Mouse (Mus musculus) liver, embryonic 14.5 days (tissue): ENCODE results near the gene Rbm45. TPM values are rescaled to one million over a fixed set of nuclear protein-coding genes. Genes with fewer than 3 reads are reported as not detected.

Experiments used
- ATAC-seq: fragments of 200-750 bp; cut with Nextera tagmentation; 2 replicates; pipeline ENCODE4 v1.8.0; 2017; ENCODE audit warnings: moderate number of reproducible peaks, mild to moderate bottlenecking, moderate library complexity; ENCODE audit not compliant: insufficient read depth
- DNase-seq, 3 experiments: peaks; one replicate each; pipeline ENCODE4 v3.0.0-alpha.2; 2012 to 2013; ENCODE audit warnings: low read depth in 3 of 3, low spot score in 3 of 3
- H3K27ac ChIP-seq: fragments of 300-500 bp; sonication (generic); 2 replicates; pipeline ENCODE4 v1.5.1; 2014; ENCODE audit warnings: moderate library complexity, mild to moderate bottlenecking, control low read depth, inconsistent platforms
- H3K27me3 ChIP-seq: fragments of 300-500 bp; sonication (generic); 2 replicates; pipeline ENCODE4 v1.6.1; 2014; ENCODE audit warnings: mild to moderate bottlenecking, low read length, moderate library complexity; ENCODE audit not compliant: control insufficient read depth, insufficient read depth
- H3K36me3 ChIP-seq: fragments of 300-500 bp; sonication (generic); replicated peaks from 2 replicates; pipeline ENCODE4 v1.6.1; 2014; ENCODE audit warnings: low read depth; ENCODE audit not compliant: control insufficient read depth, insufficient read depth
- H3K4me1 ChIP-seq, 2 experiments: fragments of 200-500 bp in 1 of 2; fragments of 300-500 bp in 1 of 2; sonication (generic) in 1 of 2; replicated peaks; 2 replicates each; pipeline ENCODE4 v1.6.1; 2012 to 2014; ENCODE audit warnings: antibody characterized with exemption in 1 of 2, inconsistent platforms in 1 of 2, low read length in 1 of 2; ENCODE audit not compliant: control insufficient read depth in 2 of 2, insufficient read depth in 2 of 2
- H3K4me2 ChIP-seq: fragments of 300-500 bp; sonication (generic); 2 replicates; pipeline ENCODE4 v1.6.1; 2014; ENCODE audit warnings: low read depth, mild to moderate bottlenecking, control low read depth, moderate library complexity
- H3K4me3 ChIP-seq, 2 experiments: fragments of 200-500 bp in 1 of 2; fragments of 300-500 bp in 1 of 2; sonication (generic) in 1 of 2; 2 replicates each; pipeline ENCODE4 v1.5.1; 2012 to 2014; ENCODE audit warnings: low read depth in 2 of 2, low read length in 2 of 2, mild to moderate bottlenecking in 2 of 2, control low read depth in 1 of 2, inconsistent platforms in 1 of 2, moderate library complexity in 1 of 2; ENCODE audit not compliant: insufficient read depth in 1 of 2
- H3K9ac ChIP-seq: fragments of 300-500 bp; sonication (generic); replicated peaks from 2 replicates; pipeline ENCODE4 v1.6.1; 2014; ENCODE audit warnings: mild to moderate bottlenecking, control low read depth, moderate library complexity
- H3K9me3 ChIP-seq: fragments of 300-500 bp; sonication (generic); 2 replicates; pipeline ENCODE4 v1.6.1; 2016; ENCODE audit warnings: low read length, mixed read lengths; ENCODE audit not compliant: control insufficient read depth
- CTCF ChIP-seq: IDR thresholded peaks from 2 replicates; pipeline ENCODE4 v1.5.1; 2016; ENCODE audit warnings: antibody characterized with exemption, low read depth, control low read depth
- EP300 ChIP-seq: IDR thresholded peaks from 2 replicates; pipeline ENCODE4 v1.6.1; 2016; ENCODE audit warnings: antibody characterized with exemption, low read depth
- WGBS: fragments of 180-500 bp; shearing (Covaris S2); extraction: QIAGEN DNeasy Blood & Tissue Kit; methylation state at CpG from one replicate; pipeline ENCODE4 v1.1.7; 2014; ENCODE audit not compliant: insufficient replicate concordance; 5-methylcytosine and 5-hydroxymethylcytosine counted together
- polyA plus RNA-seq, 2 experiments: library from polyadenylated mRNA; depleted of rRNA in 1 of 2; stranded (reverse) in 1 of 2; unstranded in 1 of 2; fragments of >200 nt; fragmentation: Nextera tagmentation in 1 of 2; extraction: Ambion mirVana in 1 of 2; gene quantifications; 2 replicates each; pipeline versions ENCODE4 v1.2.1 to v1.2.3; 2012 to 2014

Gene Rbm45
- polyA plus RNA-seq (2012; rRNA removed) (5.8 and 8.5 TPM in 2 replicates), polyA plus RNA-seq (2014; fragmentation: Nextera tagmentation; extraction: Ambion mirVana) (5.7 and 6.2 TPM in 2 replicates)

DNA sequence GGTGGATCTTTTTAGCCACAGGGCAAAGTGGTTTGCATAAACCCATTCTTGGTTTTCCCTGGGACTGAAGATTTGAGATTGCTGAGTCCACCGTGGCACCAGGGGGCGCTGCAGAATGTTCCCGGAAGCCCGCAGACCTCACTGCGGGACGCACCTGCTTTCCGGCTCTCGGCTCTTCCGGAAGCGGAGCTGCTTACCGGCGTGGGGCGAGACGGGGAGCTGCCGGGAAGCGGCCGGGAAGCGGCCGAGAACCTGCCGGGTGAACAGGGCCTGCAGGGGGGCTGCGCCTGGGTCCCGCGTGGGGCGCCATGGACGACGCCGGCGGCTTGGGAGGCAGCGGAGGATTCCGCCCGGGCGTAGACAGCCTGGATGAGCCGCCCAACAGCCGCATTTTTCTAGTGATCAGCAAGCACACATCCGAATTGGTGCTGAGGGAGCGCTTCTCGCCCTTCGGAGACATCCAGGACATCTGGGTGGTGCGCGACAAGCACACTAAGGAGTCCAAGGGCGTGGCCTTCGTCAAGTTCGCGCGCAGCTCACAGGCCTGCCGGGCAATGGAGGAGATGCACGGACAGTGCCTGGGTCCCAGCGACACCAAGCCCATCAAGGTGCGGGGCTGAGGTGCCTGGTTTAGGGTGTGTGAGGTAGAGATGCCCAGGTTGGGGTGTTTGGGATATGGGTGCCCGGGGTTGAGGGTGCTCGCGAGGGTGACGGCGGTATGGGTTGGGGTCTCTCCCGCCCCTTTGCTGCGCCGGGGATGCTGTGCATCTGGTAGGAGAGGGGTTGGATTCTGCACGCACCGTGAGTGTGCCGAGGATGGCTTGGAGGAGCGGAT is at the start of gene Rbm45:
Gene Rbm45 (plus strand): TSS at position 164 of the 835 bp plus-strand sequence.
- Histone ChIP-seq H3K36me3 (peaks cover 21% of the 10 kb centered on the region; the same call in 1 of the 2 replicates), H3K4me1 (peaks cover 13 to 15% of the 10 kb centered on the region in 2 experiments), H3K27ac (peak within 1 kb of the TSS; percentile 60), H3K4me2 (peak within 1 kb of the TSS; percentile 83), H3K9ac (peak within 1 kb of the TSS; percentile 72), H3K4me3 (peak within 1 kb of the TSS; percentile 75 to 89), H3K27me3 (no peaks in the 10 kb centered on the region), H3K9me3 (no peaks in the 10 kb centered on the region)
- ATAC-seq (peak; percentile 91), DNase-seq (peak; percentile 71 to 75 (median 73))
- under 1% methylated on average over 61 of the region's 61 CpGs for WGBS
- TF ChIP-seq EP300 (no peak), CTCF (peak; percentile 91)

- peak; percentile 88 for ATAC-seq
- no peak overlapping the region for H3K4me3 ChIP-seq
- DNase-seq, result peak in 2 of 3 experiments; percentile 4 to 36
- 0 out of 2 replicates have a peak overlapping the region, but pooled peaks have one; percentile 13 for H3K4me2 ChIP-seq
- H3K9ac ChIP-seq, result no peak overlapping the region
- no peak overlapping the region for H3K27ac ChIP-seq
- H3K36me3 ChIP-seq, result no peaks in the 10 kb centered on the region
- no peaks in the 10 kb centered on the region for H3K9me3 ChIP-seq
- H3K27me3 ChIP-seq, result no peaks in the 10 kb centered on the region
- TF ChIP-seq CTCF, result no peak
- TF ChIP-seq EP300, result peak; percentile 86
- 19% methylated on average over 6 of the region's 6 CpGs for WGBS
- peaks cover 7 to 13% of the 10 kb centered on the region in 2 experiments; a peak in 3 of 4 replicates for H3K4me1 ChIP-seq
These were observed 49.4 kb upstream of the Rbm45 start for GRCm38 (mm10) chr2:76320336-76320735.

GRCm38 (mm10) chr2:76323185-76323875 is 46.5 kb upstream of the Rbm45 start:
- Histone ChIP-seq H3K4me3 (no peak overlapping the region), H3K36me3 (no peaks in the 10 kb centered on the region), H3K4me1 (peaks cover 7 to 13% of the 10 kb centered on the region in 2 experiments; a peak in 3 of 4 replicates), H3K27me3 (no peaks in the 10 kb centered on the region), H3K27ac (no peak overlapping the region), H3K9me3 (no peaks in the 10 kb centered on the region), H3K4me2 (no peak overlapping the region), H3K9ac (no peak overlapping the region)
- no peak for ATAC-seq
- 76% methylated on average over 21 of the region's 21 CpGs for WGBS
- TF ChIP-seq CTCF (no peak), EP300 (no peak)
- no peak for DNase-seq

GRCm38 (mm10) chr2:76324463-76324862 is 45.3 kb upstream of the Rbm45 start:
- Histone ChIP-seq H3K9me3 (no peaks in the 10 kb centered on the region), H3K9ac (no peak overlapping the region), H3K4me1 (peaks cover 6 to 13% of the 10 kb centered on the region in 2 experiments; a peak in 3 of 4 replicates), H3K27ac (no peak overlapping the region), H3K4me3 (no peak overlapping the region), H3K36me3 (no peaks in the 10 kb centered on the region), H3K27me3 (no peaks in the 10 kb centered on the region), H3K4me2 (no peak overlapping the region)
- no peak for ATAC-seq
- 69% methylated on average over 5 of the region's 5 CpGs for WGBS
- no peak for DNase-seq
- TF ChIP-seq EP300, result no peak

- Histone ChIP-seq H3K9me3 (no peaks in the 10 kb centered on the region), H3K4me3 (no peak overlapping the region), H3K9ac (no peak overlapping the region), H3K27ac (no peak overlapping the region), H3K4me2 (no peak overlapping the region), H3K27me3 (no peaks in the 10 kb centered on the region), H3K4me1 (peaks cover 0 to 3% of the 10 kb centered on the region in 2 experiments; a peak in 2 of 4 replicates), H3K36me3 (no peaks in the 10 kb centered on the region)
- TF ChIP-seq EP300 (no peak), CTCF (no peak)
- DNase-seq, result no peak
- ATAC-seq, result no peak
- 69% methylated on average over 3 of the region's 3 CpGs for WGBS
These were observed 43.6 kb upstream of the Rbm45 start for GRCm38 (mm10) chr2:76326161-76326560.
